Mouse (Mus musculus): ENCODE results near the gene Afap1l2.

GRCm38 (mm10) chr19:56939826-56940225 lies 68.2 kb downstream of the Afap1l2 start:
- TF ChIP-seq USF1 (IDR thresholded peaks at IDR 0.05; ENCODE audit: low read depth), result no peak
- peak; percentile 33 for TF ChIP-seq POLR2AphosphoS2 (IDR thresholded peaks at IDR 0.05; ENCODE audit: insufficient read length, low read depth)
- TF ChIP-seq POLR2A (IDR thresholded peaks at IDR 0.05; ENCODE audit: insufficient read length, low read depth), result no peak
- TF ChIP-seq MYOG (IDR thresholded peaks at IDR 0.05; ENCODE audit: control insufficient read depth in 1 of 3, insufficient read depth in 1 of 3, insufficient read length in 2 of 3, low read depth in 2 of 3), result peak; percentile 98 to 100 (median 100)
- TF ChIP-seq CEBPB (IDR thresholded peaks at IDR 0.05; ENCODE audit: insufficient read depth, poor library complexity, severe bottlenecking), result no peak; the same call in 1 of the 2 replicates
- no peak for TF ChIP-seq MAX (IDR thresholded peaks at IDR 0.05; ENCODE audit: low read depth)
- TF ChIP-seq E2F4 (IDR thresholded peaks at IDR 0.05; ENCODE audit: insufficient read depth), result no peak
- TF ChIP-seq SRF (IDR thresholded peaks at IDR 0.05; ENCODE audit: control insufficient read depth, insufficient read length, low read depth), result no peak
- peak; percentile 97 for TF ChIP-seq TCF12 (IDR thresholded peaks at IDR 0.05; ENCODE audit: insufficient read depth, poor library complexity, severe bottlenecking)
- TF ChIP-seq REST (IDR thresholded peaks at IDR 0.05; ENCODE audit: insufficient read depth, insufficient read length), result no peak
- peak; percentile 73 to 100 (median 99) for TF ChIP-seq MYOD1 (IDR thresholded peaks at IDR 0.05; ENCODE audit: control insufficient read depth in 1 of 3, insufficient read length in 2 of 3, low read depth in 2 of 3)
- peak; percentile 100 for TF ChIP-seq TCF3 (IDR thresholded peaks at IDR 0.05; ENCODE audit: insufficient read length, low read depth)
